Mouse (Mus musculus) MEL (cell line): ENCODE measurements around the gene Rpp14. TPM values are rescaled to one million over a fixed set of nuclear protein-coding genes. Genes with fewer than 3 reads are reported as not detected.

Experiments used
- DNase-seq: peaks from one replicate; pipeline ENCODE4 v3.0.0; 2011; ENCODE audit warnings: low read depth, low spot score
- H3K27ac ChIP-seq: 2 replicates; pipeline ENCODE4 v1.5.1; 2012; ENCODE audit warnings: low read depth, mild to moderate bottlenecking, control low read depth, low read length, moderate library complexity; ENCODE audit not compliant: control insufficient read depth
- H3K27me3 ChIP-seq, 2 experiments: fragments of 150-350 bp in 1 of 2; sonication (generic) in 1 of 2; 2 replicates each; pipeline ENCODE4 v1.6.1; 2012; ENCODE audit warnings: low read length in 2 of 2, mild to moderate bottlenecking in 2 of 2, improper control_type of control experiment in 1 of 2, moderate library complexity in 1 of 2; ENCODE audit not compliant: insufficient read depth in 2 of 2, control insufficient read depth in 1 of 2
- H3K36me3 ChIP-seq, 2 experiments: 2 replicates each; pipeline ENCODE4 v1.6.1; 2012 to 2014; ENCODE audit warnings: low read length in 2 of 2, improper control_type of control experiment in 1 of 2, inconsistent platforms in 1 of 2, mild to moderate bottlenecking in 1 of 2; ENCODE audit not compliant: insufficient read depth in 2 of 2, control insufficient read depth in 1 of 2
- H3K4me1 ChIP-seq, 2 experiments: fragments of 150-350 bp in 1 of 2; sonication (generic) in 1 of 2; 2 replicates each; pipeline ENCODE4 v1.6.1; 2012; ENCODE audit warnings: low read length in 2 of 2, improper control_type of control experiment in 1 of 2, mild to moderate bottlenecking in 1 of 2; ENCODE audit not compliant: insufficient read depth in 2 of 2, control insufficient read depth in 1 of 2
- H3K4me3 ChIP-seq, 2 experiments: fragments of 150-350 bp in 1 of 2; sonication (generic) in 1 of 2; 2 replicates each; pipeline ENCODE4 v1.5.1; 2012; ENCODE audit warnings: low read depth in 2 of 2, low read length in 2 of 2, mild to moderate bottlenecking in 2 of 2, moderate library complexity in 2 of 2, control low read depth in 1 of 2, improper control_type of control experiment in 1 of 2; ENCODE audit not compliant: control insufficient read depth in 1 of 2, insufficient read depth in 1 of 2
- H3K79me2 ChIP-seq: 2 replicates; pipeline ENCODE4 v1.6.1; 2012; ENCODE audit warnings: mild to moderate bottlenecking, low read length, moderate library complexity; ENCODE audit not compliant: control insufficient read depth, poor library complexity, insufficient read depth
- H3K9ac ChIP-seq: 2 replicates; pipeline ENCODE4 v1.6.1; 2012; ENCODE audit warnings: low read depth, mild to moderate bottlenecking, control low read depth, low read length, moderate library complexity; ENCODE audit not compliant: control insufficient read depth, poor library complexity, severe bottlenecking
- H3K9me3 ChIP-seq: fragments of 150-350 bp; sonication (generic); replicated peaks from 2 replicates; pipeline ENCODE4 v1.6.1; 2012; ENCODE audit warnings: mild to moderate bottlenecking, low read length, improper control_type of control experiment, moderate library complexity; ENCODE audit not compliant: insufficient read depth
- BHLHE40 ChIP-seq: IDR thresholded peaks from 2 replicates; pipeline ENCODE4 v1.6.1; 2012; ENCODE audit warnings: low read depth, mild to moderate bottlenecking, inconsistent platforms, low read length, improper control_type of control experiment, borderline replicate concordance
- CHD2 ChIP-seq: IDR thresholded peaks from 2 replicates; pipeline ENCODE4 v1.6.1; 2011; ENCODE audit warnings: low read length, improper control_type of control experiment
- ELF1 ChIP-seq: IDR thresholded peaks from 2 replicates; pipeline ENCODE4 v1.6.1; 2014; ENCODE audit warnings: low read depth, mild to moderate bottlenecking, inconsistent platforms, low read length, improper control_type of control experiment, moderate library complexity
- EP300 ChIP-seq, 2 experiments: IDR thresholded peaks; 2 replicates each; pipeline ENCODE4 v1.6.1; 2011; ENCODE audit warnings: improper control_type of control experiment in 2 of 2, low read length in 2 of 2, low read depth in 1 of 2, mild to moderate bottlenecking in 1 of 2
- HCFC1 ChIP-seq: IDR thresholded peaks from 2 replicates; pipeline ENCODE4 v1.6.1; 2012; ENCODE audit warnings: low read depth, mild to moderate bottlenecking, inconsistent platforms, low read length, improper control_type of control experiment, moderate library complexity
- KAT2A ChIP-seq: conservative IDR thresholded peaks from 2 replicates; pipeline ENCODE4 v1.6.1; 2012; ENCODE audit warnings: low read depth, low read length, improper control_type of control experiment, inconsistent platforms
- MAFK ChIP-seq: IDR thresholded peaks from 2 replicates; pipeline ENCODE4 v1.6.1; 2011; ENCODE audit warnings: low read depth, mild to moderate bottlenecking, low read length, improper control_type of control experiment, borderline replicate concordance
- MAX ChIP-seq: IDR thresholded peaks from 2 replicates; pipeline ENCODE4 v1.6.1; 2011; ENCODE audit warnings: low read length, improper control_type of control experiment
- MAZ ChIP-seq: IDR thresholded peaks from 2 replicates; pipeline ENCODE4 v1.6.1; 2012; ENCODE audit warnings: low read depth, mild to moderate bottlenecking, inconsistent platforms, low read length, improper control_type of control experiment
- MEF2A ChIP-seq: IDR thresholded peaks from 2 replicates; pipeline ENCODE4 v1.6.1; 2014; ENCODE audit warnings: low read depth, mild to moderate bottlenecking, inconsistent platforms, low read length, improper control_type of control experiment; ENCODE audit not compliant: poor library complexity, insufficient replicate concordance, severe bottlenecking; ENCODE audit errors: extremely low read depth
- MXI1 ChIP-seq: IDR thresholded peaks from 2 replicates; pipeline ENCODE4 v1.6.1; 2011; ENCODE audit warnings: mild to moderate bottlenecking, low read depth, low read length, improper control_type of control experiment
- MYB ChIP-seq: IDR thresholded peaks from 2 replicates; pipeline ENCODE4 v1.6.1; 2011; ENCODE audit warnings: mild to moderate bottlenecking, low read depth, low read length, improper control_type of control experiment
- NELFE ChIP-seq: IDR thresholded peaks from 2 replicates; pipeline ENCODE4 v1.6.1; 2011; ENCODE audit warnings: low read depth, low read length, improper control_type of control experiment
- NRF1 ChIP-seq: IDR thresholded peaks from 2 replicates; pipeline ENCODE4 v1.6.1; 2014; ENCODE audit warnings: low read depth, mild to moderate bottlenecking, inconsistent platforms, low read length, improper control_type of control experiment, moderate library complexity; ENCODE audit not compliant: poor library complexity, insufficient read depth, severe bottlenecking
- POLR2A ChIP-seq, 2 experiments: IDR thresholded peaks; 2 replicates each; pipeline ENCODE4 v1.6.1; 2011 to 2012; ENCODE audit warnings: low read length in 2 of 2, mild to moderate bottlenecking in 2 of 2, control low read depth in 1 of 2, improper control_type of control experiment in 1 of 2, low read depth in 1 of 2, moderate library complexity in 1 of 2; ENCODE audit not compliant: control insufficient read depth in 1 of 2, insufficient read depth in 1 of 2, poor library complexity in 1 of 2
- POLR2AphosphoS2 ChIP-seq: IDR thresholded peaks from 2 replicates; pipeline ENCODE4 v1.6.1; 2011; ENCODE audit warnings: low read length, improper control_type of control experiment
- RCOR1 ChIP-seq: IDR thresholded peaks from 2 replicates; pipeline ENCODE4 v1.6.1; 2012; ENCODE audit warnings: low read depth, mild to moderate bottlenecking, inconsistent platforms, low read length, improper control_type of control experiment
- SMC3 ChIP-seq: IDR thresholded peaks from 2 replicates; pipeline ENCODE4 v1.6.1; 2011; ENCODE audit warnings: low read depth, low read length, improper control_type of control experiment
- TAL1 ChIP-seq: IDR thresholded peaks from 2 replicates; pipeline ENCODE4 v1.6.1; 2012; ENCODE audit warnings: mild to moderate bottlenecking, inconsistent platforms, low read length, moderate library complexity, mixed read lengths
- TBP ChIP-seq: IDR thresholded peaks from 2 replicates; pipeline ENCODE4 v1.8.0; 2011; ENCODE audit warnings: low read depth, low read length, improper control_type of control experiment
- UBTF ChIP-seq: IDR thresholded peaks from 2 replicates; pipeline ENCODE4 v1.6.1; 2012; ENCODE audit warnings: low read depth, mild to moderate bottlenecking, inconsistent platforms, low read length, improper control_type of control experiment, moderate library complexity, borderline replicate concordance; ENCODE audit not compliant: insufficient read depth
- USF1 ChIP-seq: IDR thresholded peaks from 2 replicates; pipeline ENCODE4 v1.6.1; 2014; ENCODE audit warnings: low read depth, mild to moderate bottlenecking, inconsistent platforms, low read length, improper control_type of control experiment, moderate library complexity
- USF2 ChIP-seq, 2 experiments: IDR thresholded peaks; 2 replicates each; pipeline ENCODE4 v1.6.1; 2011 to 2012; ENCODE audit warnings: improper control_type of control experiment in 2 of 2, low read length in 2 of 2, borderline replicate concordance in 1 of 2, inconsistent platforms in 1 of 2, low read depth in 1 of 2, mild to moderate bottlenecking in 1 of 2; ENCODE audit not compliant: insufficient read depth in 1 of 2
- ZC3H11A ChIP-seq: IDR thresholded peaks from 2 replicates; pipeline ENCODE4 v1.6.1; 2012; ENCODE audit warnings: low read depth, mild to moderate bottlenecking, inconsistent platforms, low read length, improper control_type of control experiment
- ZKSCAN1 ChIP-seq: IDR thresholded peaks from 2 replicates; pipeline ENCODE4 v1.6.1; 2012; ENCODE audit warnings: low read depth, mild to moderate bottlenecking, inconsistent platforms, low read length, improper control_type of control experiment, moderate library complexity
- ZMIZ1 ChIP-seq: IDR thresholded peaks from 2 replicates; pipeline ENCODE4 v1.6.1; 2012; ENCODE audit warnings: low read depth, mild to moderate bottlenecking, inconsistent platforms, low read length, improper control_type of control experiment, moderate library complexity
- ZNF384 ChIP-seq: IDR thresholded peaks from 2 replicates; pipeline ENCODE4 v1.6.1; 2012; ENCODE audit warnings: low read depth, mild to moderate bottlenecking, inconsistent platforms, low read length, improper control_type of control experiment
- polyA plus RNA-seq, 2 experiments: library from polyadenylated mRNA; stranded (reverse) in 1 of 2; unstranded in 1 of 2; fragments of >175 nt in 1 of 2; fragments of >200 nt in 1 of 2; gene quantifications; 2 replicates each; pipeline versions ENCODE4 v1.2.1 to v1.2.4; 2012; ENCODE audit warnings: low replicate concordance in 2 of 2, low read depth in 1 of 2; ENCODE audit not compliant: insufficient read length in 2 of 2, insufficient read depth in 1 of 2, missing spikeins in 1 of 2
- total RNA-seq: library from RNA; depleted of rRNA; stranded (reverse); fragments of 300-350 nt; gene quantifications from 2 replicates; pipeline ENCODE4 v1.2.3, GENCODE M21; 2012

The Rpp14 gene
- total and polyA plus RNA-seq, 3 experiments, result 41.2 to 45.5 TPM; not detected in 1

DNA sequence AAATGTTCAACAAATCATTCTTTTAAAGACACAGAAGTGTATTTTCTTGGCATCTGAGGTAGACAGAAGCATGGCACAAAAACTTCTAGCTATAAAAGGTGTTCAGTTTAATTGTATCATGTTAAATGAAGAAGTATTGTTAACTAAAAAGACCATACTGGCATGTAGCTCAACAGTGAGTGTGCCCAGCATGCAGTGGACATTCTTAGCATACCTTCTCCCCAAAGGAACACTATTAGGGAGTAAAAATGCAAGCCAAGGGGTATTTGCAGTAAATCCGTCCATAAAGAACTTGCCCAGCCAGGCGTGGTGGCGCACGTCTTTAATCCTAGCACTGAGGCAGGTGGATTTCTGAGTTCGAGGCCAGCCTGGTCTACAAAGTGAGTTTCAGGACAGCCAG is 43.8 kb upstream of the Rpp14 start:
- Histone ChIP-seq H3K27me3 (peaks cover 0 to 2% of the 10 kb centered on the region in 2 experiments; a peak in 2 of 4 replicates), H3K4me1 (no peaks in the 10 kb centered on the region), H3K9me3 (no peaks in the 10 kb centered on the region), H3K27ac (no peak overlapping the region), H3K4me3 (no peak overlapping the region), H3K9ac (no peak overlapping the region), H3K36me3 (no peaks in the 10 kb centered on the region), H3K79me2 (no peaks in the 10 kb centered on the region)
- no peak for TF ChIP-seq NRF1
- TF ChIP-seq MAZ, result no peak
- no peak for TF ChIP-seq MYB
- no peak for TF ChIP-seq RCOR1
- no peak for TF ChIP-seq NELFE
- no peak for TF ChIP-seq HCFC1
- TF ChIP-seq EP300 (IDR thresholded peaks at IDR 0.05; ENCODE audit: low read depth in 1 of 2, low read length in 2 of 2), result no peak
- TF ChIP-seq MAX, result no peak
- no peak for TF ChIP-seq ZKSCAN1
- TF ChIP-seq ZNF384, result no peak
- no peak for TF ChIP-seq ZC3H11A
- no peak for TF ChIP-seq MXI1
- TF ChIP-seq ELF1, result no peak
- TF ChIP-seq MAFK, result no peak
- no peak for TF ChIP-seq KAT2A
- TF ChIP-seq USF2 (IDR thresholded peaks at IDR 0.05; ENCODE audit: borderline replicate concordance in 1 of 2, insufficient read depth in 1 of 2, low read depth in 1 of 2, low read length in 2 of 2), result no peak
- no peak for TF ChIP-seq POLR2AphosphoS2
- TF ChIP-seq MEF2A, result no peak
- no peak for TF ChIP-seq TBP
- TF ChIP-seq UBTF, result no peak
- DNase-seq, result no peak

DNA sequence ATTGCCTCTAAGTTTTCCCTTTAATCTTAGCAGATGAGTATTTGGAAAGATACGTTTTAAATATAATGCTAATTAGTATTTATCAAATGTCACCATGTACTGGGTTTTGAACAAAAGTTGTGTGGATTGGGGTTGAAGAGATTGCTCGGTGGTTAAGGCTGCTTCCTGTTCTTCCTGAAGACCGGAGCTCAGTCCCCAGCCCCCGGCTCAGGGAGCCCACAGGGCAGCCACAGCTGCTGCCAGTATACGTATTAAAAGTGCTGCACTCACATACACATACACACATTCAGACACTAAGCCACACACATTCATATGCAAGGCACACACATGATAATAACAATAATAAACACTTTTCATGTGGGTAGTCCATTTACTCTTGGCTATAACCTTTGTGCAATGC is 42.0 kb upstream of the Rpp14 start:
- no peak overlapping the region for H3K27ac ChIP-seq
- TF ChIP-seq CHD2, result no peak
- no peak for TF ChIP-seq MYB
- TF ChIP-seq USF1, result no peak
- no peak for TF ChIP-seq POLR2A (IDR thresholded peaks at IDR 0.05; ENCODE audit: control insufficient read depth in 1 of 2, insufficient read depth in 1 of 2, low read depth in 1 of 2, low read length in 2 of 2, poor library complexity in 1 of 2)
- no peak for TF ChIP-seq EP300 (IDR thresholded peaks at IDR 0.05; ENCODE audit: low read depth in 1 of 2, low read length in 2 of 2)
- TF ChIP-seq TAL1, result no peak
- no peak for TF ChIP-seq MEF2A
- TF ChIP-seq BHLHE40, result no peak
- no peak for TF ChIP-seq MXI1
- TF ChIP-seq ZMIZ1, result no peak
- TF ChIP-seq MAX, result no peak
- TF ChIP-seq SMC3, result no peak
- TF ChIP-seq ZC3H11A, result no peak
- no peak for TF ChIP-seq TBP
- TF ChIP-seq ZNF384, result no peak
- TF ChIP-seq NRF1, result no peak
- TF ChIP-seq ZKSCAN1, result no peak

More for the DNA sequence above, 42.0 kb upstream of the Rpp14 start:
- H3K4me3 ChIP-seq, result no peak overlapping the region
- H3K9ac ChIP-seq, result no peak overlapping the region
- no peaks in the 10 kb centered on the region for H3K4me1 ChIP-seq
- no peak for DNase-seq
- H3K27me3 ChIP-seq, result no peaks in the 10 kb centered on the region
- H3K79me2 ChIP-seq, result no peaks in the 10 kb centered on the region
- no peaks in the 10 kb centered on the region for H3K36me3 ChIP-seq
- no peaks in the 10 kb centered on the region for H3K9me3 ChIP-seq
